Mouse (Mus musculus) ES-E14 (cell line): ENCODE results near the gene Cycs. TPM values are rescaled to one million over a fixed set of nuclear protein-coding genes. Genes with fewer than 3 reads are reported as not detected.

Experiments
- DNase-seq: peaks from one replicate; pipeline ENCODE4 v3.0.0-alpha.2; 2013; ENCODE audit warnings: low read depth, low spot score
- H3K27ac ChIP-seq: 2 replicates; pipeline ENCODE4 v1.5.1; 2012; ENCODE audit warnings: low read depth, mild to moderate bottlenecking, low read length, moderate library complexity, mixed read lengths; ENCODE audit not compliant: poor library complexity, insufficient read depth, severe bottlenecking
- H3K36me3 ChIP-seq: 2 replicates; pipeline ENCODE4 v1.6.1; 2012; ENCODE audit warnings: mild to moderate bottlenecking, low read length, moderate library complexity, mixed read lengths; ENCODE audit not compliant: control insufficient read depth, poor library complexity, insufficient read depth, severe bottlenecking
- H3K4me1 ChIP-seq, 2 experiments: fragments of 150-350 bp in 1 of 2; sonication (generic) in 1 of 2; 2 replicates each; pipeline ENCODE4 v1.6.1; 2012; ENCODE audit warnings: low read length in 2 of 2, mild to moderate bottlenecking in 1 of 2, mixed read lengths in 1 of 2; ENCODE audit not compliant: control insufficient read depth in 2 of 2, insufficient read depth in 2 of 2, poor library complexity in 1 of 2
- H3K4me3 ChIP-seq, 2 experiments: fragments of 150-350 bp in 1 of 2; sonication (generic) in 1 of 2; 2 replicates each; pipeline ENCODE4 v1.5.1; 2012; ENCODE audit warnings: low read length in 2 of 2, low read depth in 1 of 2, mild to moderate bottlenecking in 1 of 2, mixed read lengths in 1 of 2; ENCODE audit not compliant: insufficient read depth in 1 of 2, poor library complexity in 1 of 2, severe bottlenecking in 1 of 2
- H3K9ac ChIP-seq: 2 replicates; pipeline ENCODE4 v1.6.1; 2012; ENCODE audit warnings: low read depth, mild to moderate bottlenecking, low read length, mixed read lengths; ENCODE audit not compliant: poor library complexity, insufficient read depth, severe bottlenecking
- H3K9me3 ChIP-seq: fragments of 150-350 bp; sonication (generic); 2 replicates; pipeline ENCODE4 v1.6.1; 2012; ENCODE audit warnings: low read depth, mild to moderate bottlenecking, low read length; ENCODE audit not compliant: control insufficient read depth, insufficient read depth
- CHD2 ChIP-seq: IDR thresholded peaks from 2 replicates; pipeline ENCODE4 v1.6.1; 2014; ENCODE audit warnings: mild to moderate bottlenecking, low read depth, low read length, inconsistent platforms
- HCFC1 ChIP-seq: IDR thresholded peaks from 2 replicates; pipeline ENCODE4 v1.6.1; 2012; ENCODE audit warnings: low read length, inconsistent platforms, borderline replicate concordance; ENCODE audit not compliant: insufficient read depth
- MAFK ChIP-seq: IDR thresholded peaks from 2 replicates; pipeline ENCODE4 v1.6.1; 2014; ENCODE audit warnings: mild to moderate bottlenecking, low read depth, low read length, inconsistent platforms; ENCODE audit not compliant: insufficient read depth
- ZC3H11A ChIP-seq: IDR thresholded peaks from 2 replicates; pipeline ENCODE4 v1.6.1; 2012; ENCODE audit warnings: low read depth, mild to moderate bottlenecking, inconsistent platforms, low read length, borderline replicate concordance
- ZNF384 ChIP-seq: IDR thresholded peaks from 2 replicates; pipeline ENCODE4 v1.6.1; 2012; ENCODE audit warnings: low read depth, low read length, inconsistent platforms
- in situ Hi-C, 2 experiments: fragments of 600-800 bp; cut with MboI; formaldehyde crosslinking; loops; one replicate each; pipeline ENCODE4 v1.15.1; 2025; ENCODE audit warnings: low sequenced_read_pairs in 2 of 2, inconsistent platforms in 1 of 2; ENCODE audit not compliant: unreplicated experiment in 2 of 2
- total RNA-seq: library from RNA; depleted of rRNA; stranded (reverse); fragments of 300-350 nt; gene quantifications from 2 replicates; pipeline ENCODE4 v1.2.3, GENCODE M21; 2012; rRNA removed

The Cycs gene
- 34.7 and 52.1 TPM in 2 replicates for total RNA-seq

DNA sequence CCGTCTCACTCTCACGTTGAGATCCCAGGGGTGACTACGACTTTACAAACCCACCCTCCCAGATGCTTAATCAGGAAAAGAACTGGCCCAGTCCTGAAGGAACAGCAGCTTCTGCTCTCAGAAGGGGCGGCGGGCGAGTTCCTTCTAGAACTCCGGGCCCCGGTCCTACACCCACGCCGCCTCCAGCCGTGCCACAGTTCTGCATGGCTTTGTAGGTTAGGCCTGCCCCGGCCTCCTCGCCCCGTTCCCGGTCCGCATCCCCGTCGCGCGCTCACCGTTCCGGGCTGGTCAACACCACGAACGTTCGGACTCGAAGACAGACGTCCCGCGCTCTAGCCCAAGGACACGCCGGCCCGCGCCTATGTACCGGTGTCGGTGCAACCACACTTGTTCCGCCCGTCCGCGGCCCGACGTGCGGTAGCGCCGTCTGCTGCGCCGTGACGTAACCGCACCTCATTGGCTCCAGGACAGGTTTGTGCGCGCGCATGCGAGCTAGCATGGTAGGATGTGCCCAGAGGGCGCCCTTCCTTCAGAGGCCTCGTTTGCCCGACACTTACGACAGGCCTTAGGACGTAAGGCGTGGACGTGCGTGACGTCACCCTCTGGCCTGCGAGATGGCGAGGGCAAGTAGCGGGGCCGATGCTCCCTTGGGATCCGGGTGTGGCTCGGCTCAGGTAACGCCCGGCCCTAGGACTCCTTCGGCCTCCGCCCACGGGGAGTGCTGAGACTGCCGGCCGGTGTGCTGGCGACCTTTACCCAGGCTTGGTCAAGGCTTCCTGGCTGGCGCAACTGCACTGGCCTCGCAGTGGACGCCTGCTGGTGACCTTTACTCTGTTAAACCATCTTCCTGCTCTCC, at the start of gene Cycs:
Gene Cycs, minus strand, starts transcription at position 398 of the 856 bp plus-strand sequence.
- H3K9me3 ChIP-seq, result no peaks in the 10 kb centered on the region
- H3K36me3 ChIP-seq, result peaks cover 3% of the 10 kb centered on the region; the same call in 1 of the 2 replicates
- H3K4me3 ChIP-seq, result peak within 1 kb of the TSS; percentile 77 to 91
- H3K9ac ChIP-seq, result peak within 1 kb of the TSS; percentile 86
- in situ Hi-C loops, result no loop called here
- H3K4me1 ChIP-seq, result no peaks in the 10 kb centered on the region
- TF ChIP-seq CHD2 (0 out of 2 replicates have a peak, but pooled peaks have one; percentile 46), MAFK (no peak), HCFC1 (peak; percentile 88), ZNF384 (no peak), ZC3H11A (no peak)
- peak within 1 kb of the TSS; percentile 15 for H3K27ac ChIP-seq
- peak; percentile 97 for DNase-seq

DNA sequence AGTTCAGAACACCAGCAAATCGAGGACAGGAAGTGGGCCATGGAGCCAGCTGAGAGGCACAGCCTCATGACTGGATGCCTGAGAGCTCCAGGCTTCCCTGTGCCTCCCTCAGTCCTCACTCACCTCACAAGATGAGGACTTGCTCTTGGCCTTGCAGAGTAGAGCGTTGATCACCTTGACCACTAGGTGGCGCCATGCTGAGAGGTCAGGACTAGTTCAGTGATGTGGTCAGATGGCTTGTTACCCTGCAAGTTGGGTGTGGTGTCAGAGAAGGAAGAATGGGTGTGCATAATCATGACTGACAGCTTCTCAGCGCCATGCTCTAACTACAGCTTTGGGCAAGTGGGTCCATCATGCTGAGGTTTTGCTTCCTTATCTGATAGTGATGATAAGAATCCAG, 35.3 kb upstream of the Cycs start:
- Histone ChIP-seq H3K36me3 (no peaks in the 10 kb centered on the region), H3K9ac (no peak overlapping the region), H3K4me3 (no peak overlapping the region), H3K4me1 (peaks cover 0 to 4% of the 10 kb centered on the region in 2 experiments; a peak in 1 of 4 replicates), H3K9me3 (no peaks in the 10 kb centered on the region), H3K27ac (no peak overlapping the region)
- in situ Hi-C loops, result no loop called here
- no peak for TF ChIP-seq ZNF384
- no peak for TF ChIP-seq CHD2
- no peak for TF ChIP-seq MAFK
- peak; percentile 42; the same call in 1 of the 2 replicates for TF ChIP-seq ZC3H11A
- TF ChIP-seq HCFC1, result no peak
- DNase-seq, result peak; percentile 92

DNA sequence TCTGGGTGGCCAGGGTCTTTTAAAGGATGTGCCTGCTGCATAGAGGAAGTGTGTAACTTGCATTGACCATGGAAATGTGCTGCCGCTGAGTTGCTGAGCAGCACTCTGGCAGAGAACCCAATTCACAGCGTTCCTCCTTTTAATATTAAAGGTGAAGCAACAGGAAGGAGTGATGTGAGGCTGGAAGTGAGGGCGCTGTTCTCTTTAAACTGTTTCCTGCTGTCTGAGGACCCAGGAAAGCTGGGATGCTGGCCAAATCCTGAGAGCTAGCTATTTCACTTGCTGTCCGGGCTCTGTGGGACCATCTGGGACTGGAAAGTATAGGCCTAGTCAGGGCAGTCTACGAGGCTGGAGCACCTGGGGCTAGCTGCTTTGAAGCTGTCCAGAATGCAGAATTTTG, 32.2 kb upstream of the Cycs start:
- TF ChIP-seq HCFC1, result no peak
- TF ChIP-seq ZNF384, result no peak
- no peak for TF ChIP-seq ZC3H11A
- no peak for TF ChIP-seq CHD2
- no peak for TF ChIP-seq MAFK
- DNase-seq, result no peak
- H3K27ac ChIP-seq, result no peak overlapping the region
- in situ Hi-C loops, result no loop called here
- H3K9me3 ChIP-seq, result no peaks in the 10 kb centered on the region
- no peak overlapping the region for H3K9ac ChIP-seq
- peaks cover 0 to 6% of the 10 kb centered on the region in 2 experiments; a peak in 2 of 4 replicates for H3K4me1 ChIP-seq
- no peaks in the 10 kb centered on the region for H3K36me3 ChIP-seq
- no peak overlapping the region for H3K4me3 ChIP-seq

DNA sequence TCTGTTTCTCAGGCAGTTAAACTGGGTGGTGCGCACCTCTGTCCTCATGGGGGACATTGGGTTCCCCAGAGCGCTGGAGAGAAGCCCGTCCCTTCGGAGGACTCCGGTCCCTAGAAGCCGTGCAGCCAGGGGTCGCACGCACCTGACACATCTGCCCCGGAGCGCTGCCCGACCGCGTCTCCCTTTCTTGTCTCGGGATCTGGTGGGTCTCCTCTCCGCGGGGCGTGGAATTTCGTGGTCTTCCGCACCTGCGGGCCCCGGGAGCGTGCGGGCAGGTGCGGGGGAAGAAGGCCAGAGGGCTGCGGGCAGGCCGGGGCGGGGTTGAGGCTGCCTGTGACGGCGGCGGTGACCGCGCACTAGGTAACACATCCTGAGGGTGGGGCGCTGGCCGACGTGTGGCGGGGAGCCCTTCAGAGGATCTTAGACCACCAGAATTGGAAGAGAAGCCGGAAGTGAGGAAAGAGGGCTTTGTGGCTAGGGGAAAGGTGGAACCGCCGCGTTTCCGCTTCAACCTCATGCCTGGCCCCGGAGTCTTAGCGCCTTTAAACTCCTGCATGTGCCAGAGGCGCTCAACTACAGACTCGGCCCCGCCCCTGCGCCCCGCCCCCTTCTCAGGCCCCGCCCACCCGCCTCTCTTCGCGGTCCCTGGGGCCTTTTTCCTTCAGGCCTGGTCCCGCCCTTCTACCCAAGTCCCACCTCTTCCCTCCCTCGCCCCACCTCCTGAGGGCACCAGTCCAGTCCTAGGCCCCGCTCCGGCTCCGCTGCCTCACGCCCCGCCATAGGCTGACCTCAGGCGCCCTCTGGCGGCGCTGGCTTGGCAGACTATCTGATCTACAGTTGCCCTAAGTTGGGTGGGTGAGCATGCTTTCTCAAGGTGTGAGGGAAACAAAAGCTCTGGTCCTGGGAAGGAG, 30.2 kb upstream of the Cycs start, which contains the start of gene 4921507P07Rik:
Gene 4921507P07Rik, minus strand, starts transcription at position 332 of the 911 bp plus-strand sequence.
- no peaks in the 10 kb centered on the region for H3K9me3 ChIP-seq
- peak within 1 kb of the TSS; percentile 81 for H3K9ac ChIP-seq
- in situ Hi-C loops, result no loop called here
- no peak within 1 kb of the TSS for H3K27ac ChIP-seq
- peak; percentile 96 for DNase-seq
- peaks cover 0 to 2% of the 10 kb centered on the region in 2 experiments; a peak in 1 of 4 replicates for H3K4me1 ChIP-seq
- H3K4me3 ChIP-seq, result peak within 1 kb of the TSS; percentile 83
- TF ChIP-seq CHD2 (no peak), HCFC1 (peak; percentile 45; the same call in 1 of the 2 replicates)
- no peaks in the 10 kb centered on the region for H3K36me3 ChIP-seq
